ENCODE assay signal across 1 mouse cellular context in the genomic region with DNA sequence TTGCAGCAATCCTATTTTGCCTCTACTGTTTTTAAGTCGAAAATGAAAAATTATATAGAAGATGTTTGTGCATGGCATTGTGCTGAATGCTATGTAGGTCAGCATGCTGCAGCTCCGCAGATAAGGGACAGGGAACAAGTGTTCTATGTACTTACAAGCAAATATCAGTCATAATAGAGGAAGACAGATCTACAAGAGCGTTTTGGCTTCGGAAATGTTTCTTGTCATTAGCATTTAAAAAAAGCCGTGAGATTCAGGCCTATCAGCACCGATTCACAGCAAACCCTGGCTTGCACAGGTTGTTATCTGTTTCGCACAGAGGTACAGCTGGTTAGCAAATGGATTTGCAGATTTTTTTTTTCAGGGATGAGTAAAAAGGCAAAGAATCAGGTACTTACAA.
TF ChIP-seq lines count a peak whose summit lies in the region.

No protein-coding gene starts in this region.

TF ChIP-seq in MEL, 35 proteins besides CTCF, POLR2A, EP300 and RAD21 (continued from another document):
- TF ChIP-seq RCOR1 (IDR thresholded peaks at IDR 0.05; ENCODE audit: low read depth, low read length) (peak; percentile 98), ETS1 (IDR thresholded peaks at IDR 0.05; ENCODE audit: low read depth, low read length) (peak; percentile 84)
